Mouse (Mus musculus) lung, adult 2 months (tissue): ENCODE results near the gene Olfr628. TPM values are rescaled to one million over a fixed set of nuclear protein-coding genes. Genes with fewer than 3 reads are reported as not detected.

Experiments used
- DNase-seq: peaks from one replicate; pipeline ENCODE4 v3.0.0; 2022
- H3K4me1 ChIP-seq: fragments of 200-500 bp; 2 replicates; pipeline ENCODE4 v1.6.1; 2011; ENCODE audit warnings: low read length; ENCODE audit not compliant: control insufficient read depth, insufficient read depth
- H3K4me3 ChIP-seq: fragments of 200-500 bp; replicated peaks from 2 replicates; pipeline ENCODE3; 2011; ENCODE audit warnings: low read depth, mild to moderate bottlenecking, control low read depth, low read length; ENCODE audit errors: extremely low read depth
- CTCF ChIP-seq: fragments of 200-500 bp; IDR thresholded peaks from 2 replicates; pipeline ENCODE4 v1.5.1; 2011; ENCODE audit warnings: mild to moderate bottlenecking, low read length, control low read depth; ENCODE audit not compliant: insufficient read depth
- POLR2A ChIP-seq: fragments of 200-500 bp; IDR thresholded peaks from 2 replicates; pipeline ENCODE4 v1.6.1; 2011; ENCODE audit warnings: low read depth, mild to moderate bottlenecking, control low read depth, low read length, borderline replicate concordance; ENCODE audit errors: extremely low read depth
- WGBS: fragments of 180-500 bp; shearing (Covaris S2); methylation state at CpG from one replicate; pipeline ENCODE4 v1.1.7; 2018; 5-methylcytosine and 5-hydroxymethylcytosine counted together
- polyA plus RNA-seq: library from polyadenylated mRNA; depleted of rRNA; stranded (reverse); fragments of >200 nt; gene quantifications from 2 replicates; pipeline ENCODE4 v1.2.3, GENCODE M21; 2012; rRNA removed

Olfr628 gene
- polyA plus RNA-seq, 1 experiment, result not detected

DNA sequence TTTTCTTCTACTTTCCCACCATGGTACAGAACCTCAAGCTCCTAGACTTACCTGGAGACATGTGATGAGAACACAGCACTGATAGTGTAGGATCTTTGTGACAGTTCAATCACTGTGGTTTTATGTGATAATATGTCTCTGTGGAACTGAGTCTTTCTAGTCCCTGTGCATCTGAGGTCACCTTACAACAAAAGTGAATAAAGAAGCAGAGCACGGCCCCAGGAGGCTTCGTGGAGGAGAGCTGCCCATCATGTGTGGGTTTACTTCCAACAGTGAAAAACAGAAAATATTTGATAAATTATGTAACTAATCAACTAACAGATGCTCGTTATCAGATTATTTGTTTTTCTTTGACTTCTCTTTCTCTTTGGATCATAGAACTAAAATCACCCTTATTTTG, 49.4 kb downstream of the Olfr628 start, which contains the start of gene Olfr68:
TSS of gene Olfr68 (minus strand) at position 101 of the 400 bp plus-strand sequence.
- 73% methylated on average over 3 of the region's 3 CpGs for whole genome bisulfite sequencing
- TF ChIP-seq CTCF, result no peak
- no peak for TF ChIP-seq POLR2A
- Histone ChIP-seq H3K4me1 (no peaks in the 10 kb centered on the region), H3K4me3 (no peak within 1 kb of the TSS)
- DNase-seq, result no peak

Other genes starting within 250 kb of the Olfr628 start
- gene Olfr609, start 232.3 kb upstream of the Olfr628 start, polyA plus RNA-seq, result not detected in 2 replicates
- not detected in 2 replicates for gene Olfr610, start 218.3 kb upstream of the Olfr628 start, polyA plus RNA-seq
- gene Olfr611, start 209.5 kb upstream of the Olfr628 start, polyA plus RNA-seq, result not detected in 2 replicates
- gene Olfr612, start 187.7 kb upstream of the Olfr628 start, polyA plus RNA-seq, result not detected in 2 replicates
- gene Olfr613, start 182.3 kb upstream of the Olfr628 start, polyA plus RNA-seq, result not detected in 2 replicates
- not detected in 2 replicates for gene Olfr615, start 174.3 kb upstream of the Olfr628 start, polyA plus RNA-seq
- not detected in 2 replicates for gene Olfr616, start 161.2 kb upstream of the Olfr628 start, polyA plus RNA-seq
- not detected in 2 replicates for gene Olfr617, start 157.3 kb upstream of the Olfr628 start, polyA plus RNA-seq
- gene Olfr618, start 140.3 kb upstream of the Olfr628 start, polyA plus RNA-seq, result not detected in 2 replicates
- gene Olfr619, start 129.8 kb upstream of the Olfr628 start, polyA plus RNA-seq, result not detected in 2 replicates
- not detected in 2 replicates for gene Olfr620, start 117.8 kb upstream of the Olfr628 start, polyA plus RNA-seq
- gene Olfr622, start 87.7 kb upstream of the Olfr628 start, polyA plus RNA-seq, result not detected in 2 replicates
- gene Olfr623, start 66.7 kb upstream of the Olfr628 start, polyA plus RNA-seq, result not detected in 2 replicates
- not detected in 2 replicates for gene Olfr624, start 59.2 kb upstream of the Olfr628 start, polyA plus RNA-seq
- not detected in 2 replicates for gene Olfr625-ps1, start 47.7 kb upstream of the Olfr628 start, polyA plus RNA-seq
- not detected in 2 replicates for gene Olfr243, start 15.7 kb upstream of the Olfr628 start, polyA plus RNA-seq
- not detected in 2 replicates for gene Olfr629, start 14.6 kb downstream of the Olfr628 start, polyA plus RNA-seq
- gene Olfr630, start 27.0 kb downstream of the Olfr628 start, polyA plus RNA-seq, result not detected in 2 replicates
- not detected in 2 replicates for gene Olfr69, start 41.2 kb downstream of the Olfr628 start, polyA plus RNA-seq
- not detected in 2 replicates for gene Olfr68, start 49.3 kb downstream of the Olfr628 start, polyA plus RNA-seq
- gene Olfr67, start 61.4 kb downstream of the Olfr628 start, polyA plus RNA-seq, result not detected in 2 replicates
- 1,037 and 2,074 TPM in 2 replicates for gene Hbb-bt, start 83.6 kb downstream of the Olfr628 start, polyA plus RNA-seq
- 9,354 and 20,945 TPM in 2 replicates for gene Hbb-bs, start 97.7 kb downstream of the Olfr628 start, polyA plus RNA-seq
- not detected in 2 replicates for gene Hbb-bh2, start 110.1 kb downstream of the Olfr628 start, polyA plus RNA-seq
- not detected in 2 replicates for gene Hbb-bh1, start 112.8 kb downstream of the Olfr628 start, polyA plus RNA-seq
- 0.37 TPM in 1 of 2 replicates, not detected in the other for gene Hbb-y, start 122.8 kb downstream of the Olfr628 start, polyA plus RNA-seq
- gene Olfr66, start 155.9 kb downstream of the Olfr628 start, polyA plus RNA-seq, result not detected in 2 replicates
- gene Olfr64, start 164.1 kb downstream of the Olfr628 start, polyA plus RNA-seq, result not detected in 2 replicates
- not detected in 2 replicates for gene Olfr65, start 173.1 kb downstream of the Olfr628 start, polyA plus RNA-seq
- not detected in 2 replicates for gene Olfr631, start 198.5 kb downstream of the Olfr628 start, polyA plus RNA-seq
- not detected in 2 replicates for gene Olfr632, start 204.0 kb downstream of the Olfr628 start, polyA plus RNA-seq
- not detected in 2 replicates for gene Olfr633, start 214.1 kb downstream of the Olfr628 start, polyA plus RNA-seq
- not detected in 2 replicates for gene Olfr635, start 240.8 kb downstream of the Olfr628 start, polyA plus RNA-seq